Mouse (Mus musculus) embryonic facial prominence, embryonic 14.5 days (tissue): ENCODE results near the gene Gm10722. TPM values are rescaled to one million over a fixed set of nuclear protein-coding genes. Genes with fewer than 3 reads are reported as not detected.
"Not testable (repeated sequence)": the region's sequence is repeated elsewhere in the genome, so short reads cannot be mapped to it uniquely, and the experiment has no call there.

Experiments used
- ATAC-seq: fragments of 200-750 bp; cut with Nextera tagmentation; 2 replicates; pipeline ENCODE4 v1.8.0; 2017; ENCODE audit warnings: low read depth, moderate number of reproducible peaks, moderate TSS enrichment
- DNase-seq: peaks from one replicate; pipeline ENCODE4 v3.0.0-alpha.2; 2015; ENCODE audit warnings: low spot score
- H3K27ac ChIP-seq: fragments of 300-500 bp; sonication (generic); replicated peaks from 2 replicates; pipeline ENCODE4 v1.5.1; 2014; ENCODE audit warnings: low read depth, mild to moderate bottlenecking, low read length, moderate library complexity
- H3K27me3 ChIP-seq: fragments of 300-500 bp; sonication (generic); replicated peaks from 2 replicates; pipeline ENCODE4 v1.6.1; 2014; ENCODE audit warnings: low read length; ENCODE audit not compliant: control insufficient read depth, insufficient read depth
- H3K36me3 ChIP-seq: fragments of 300-500 bp; sonication (generic); 2 replicates; pipeline ENCODE4 v1.6.1; 2014; ENCODE audit warnings: low read length, mixed read lengths; ENCODE audit not compliant: control insufficient read depth, insufficient read depth
- H3K4me1 ChIP-seq: fragments of 300-500 bp; sonication (generic); 2 replicates; pipeline ENCODE4 v1.6.1; 2014; ENCODE audit warnings: antibody characterized with exemption, low read length; ENCODE audit not compliant: control insufficient read depth, insufficient read depth
- H3K4me2 ChIP-seq: fragments of 300-500 bp; sonication (generic); 2 replicates; pipeline ENCODE4 v1.6.1; 2014; ENCODE audit warnings: low read depth, mild to moderate bottlenecking, low read length, moderate library complexity, mixed read lengths
- H3K4me3 ChIP-seq: fragments of 300-500 bp; sonication (generic); 2 replicates; pipeline ENCODE4 v1.5.1; 2014; ENCODE audit warnings: low read depth, mild to moderate bottlenecking, low read length
- H3K9ac ChIP-seq: fragments of 300-500 bp; sonication (generic); 2 replicates; pipeline ENCODE4 v1.6.1; 2014; ENCODE audit warnings: low read depth, mild to moderate bottlenecking, low read length, moderate library complexity, mixed read lengths
- H3K9me3 ChIP-seq: fragments of 300-500 bp; sonication (generic); 2 replicates; pipeline ENCODE4 v1.6.1; 2016; ENCODE audit warnings: low read length; ENCODE audit not compliant: control insufficient read depth
- WGBS: fragments of 180-500 bp; shearing (Covaris S2); extraction: QIAGEN DNeasy Blood & Tissue Kit; methylation state at CpG from one replicate; pipeline ENCODE4 v1.1.7; 2014; 5-methylcytosine and 5-hydroxymethylcytosine counted together
- polyA plus RNA-seq: library from polyadenylated mRNA; unstranded; fragments of >200 nt; fragmentation: Nextera tagmentation; extraction: Ambion mirVana; gene quantifications from 2 replicates; pipeline ENCODE4 v1.2.1, GENCODE M21; 2014

Gm10722 gene
- polyA plus RNA-seq, 1 experiment from 2014 or later: not detected

DNA sequence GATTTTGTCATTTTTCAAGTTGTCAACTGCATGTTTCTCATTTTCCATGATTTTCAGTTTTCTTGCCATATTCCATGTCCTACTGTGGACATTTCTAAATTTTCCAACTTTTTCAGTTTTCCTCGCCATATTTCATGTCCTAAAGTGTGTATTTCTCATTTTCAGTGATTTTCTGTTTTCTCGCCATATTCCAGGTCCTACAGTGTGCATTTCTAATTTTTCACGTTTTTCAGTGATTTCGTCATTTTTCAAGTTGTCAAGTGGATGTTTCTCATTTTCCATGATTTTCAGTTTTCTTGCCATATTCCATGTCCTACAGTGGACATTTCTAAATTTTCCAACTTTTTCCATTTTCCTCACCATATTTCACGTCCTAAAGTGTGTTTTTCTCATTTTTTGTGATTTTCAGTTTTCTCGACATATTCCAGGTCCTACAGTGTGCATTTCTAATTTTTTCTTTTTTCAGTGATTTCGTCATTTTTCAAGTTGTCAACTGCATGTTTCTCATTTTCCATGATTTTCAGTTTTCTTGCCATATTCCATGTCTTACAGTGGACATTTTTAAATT is 11.4 kb downstream of the Gm10722 start:
- H3K27ac ChIP-seq, H3K4me1 ChIP-seq, ATAC-seq, H3K9me3 ChIP-seq, H3K4me2 ChIP-seq, DNase-seq, H3K4me3 ChIP-seq, H3K27me3 ChIP-seq, H3K9ac ChIP-seq, H3K36me3 ChIP-seq: not testable (repeated sequence)
- 92% methylated on average over 2 of the region's 7 CpGs for WGBS

DNA sequence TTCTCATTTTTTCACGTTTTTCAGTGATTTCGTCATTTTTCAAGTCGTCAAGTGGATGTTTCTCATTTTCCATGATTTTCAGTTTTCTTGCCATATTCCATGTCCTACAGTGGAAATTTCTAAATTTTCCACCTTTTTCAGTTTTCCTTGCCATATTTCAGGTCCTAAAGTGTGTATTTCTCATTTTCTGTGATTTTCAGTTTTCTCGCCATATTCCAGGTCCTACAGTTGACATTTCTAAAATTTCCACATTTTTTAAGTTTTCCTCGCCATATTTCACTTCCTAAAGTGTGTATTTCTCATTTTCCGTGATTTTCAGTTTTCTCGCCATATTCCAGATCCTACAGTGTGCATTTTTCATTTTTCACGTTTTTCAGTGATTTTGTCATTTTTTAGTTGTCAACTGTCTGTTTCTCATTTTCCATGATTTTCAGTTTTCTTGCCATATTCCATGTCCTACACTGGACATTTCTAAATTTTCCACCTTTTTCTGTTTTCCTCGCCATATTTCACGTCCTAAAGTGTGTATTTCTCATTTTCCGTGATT is 12.1 kb downstream of the Gm10722 start, which contains the start of gene Gm10721:
Gene Gm10721, plus strand, starts transcription at position 408 of the 547 bp plus-strand sequence.
- ATAC-seq: peak; percentile 55; the same call in 1 of the 2 replicates

DNA sequence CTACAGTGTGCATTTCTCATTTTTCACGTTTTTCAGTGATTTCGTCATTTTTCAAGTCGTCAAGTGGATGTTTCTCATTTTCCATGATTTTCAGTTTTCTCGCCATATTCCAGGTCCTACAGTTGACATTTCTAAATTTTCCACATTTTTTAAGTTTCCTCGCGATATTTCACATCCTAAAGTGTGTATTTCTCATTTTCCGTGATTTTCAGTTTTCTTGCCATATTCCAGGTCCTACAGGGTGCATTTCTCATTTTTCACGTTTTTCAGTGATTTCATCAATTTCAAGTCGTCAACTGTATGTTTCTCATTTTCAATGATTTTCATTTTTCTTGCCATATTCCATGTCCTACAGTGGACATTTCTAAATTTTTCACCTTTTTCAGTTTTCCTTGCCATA is 14.6 kb downstream of the Gm10722 start, which contains the start of gene Gm10720:
Gene Gm10720, plus strand, starts transcription at position 301 of the 400 bp plus-strand sequence.
- not testable (repeated sequence) for H3K9ac ChIP-seq, H3K27ac ChIP-seq, DNase-seq, H3K36me3 ChIP-seq, H3K4me3 ChIP-seq, H3K4me2 ChIP-seq, H3K4me1 ChIP-seq, H3K27me3 ChIP-seq, H3K9me3 ChIP-seq, ATAC-seq
- 56% methylated on average over 4 of the region's 9 CpGs for WGBS

More for the DNA sequence above, 12.1 kb downstream of the Gm10722 start, which contains the start of gene Gm10721:
- not testable (repeated sequence) for H3K36me3 ChIP-seq, H3K4me1 ChIP-seq, H3K9ac ChIP-seq, H3K27ac ChIP-seq, H3K9me3 ChIP-seq, H3K4me2 ChIP-seq, H3K27me3 ChIP-seq, DNase-seq, H3K4me3 ChIP-seq
- WGBS: no CpG with 5 or more reads among the region's 11 CpGs

DNA sequence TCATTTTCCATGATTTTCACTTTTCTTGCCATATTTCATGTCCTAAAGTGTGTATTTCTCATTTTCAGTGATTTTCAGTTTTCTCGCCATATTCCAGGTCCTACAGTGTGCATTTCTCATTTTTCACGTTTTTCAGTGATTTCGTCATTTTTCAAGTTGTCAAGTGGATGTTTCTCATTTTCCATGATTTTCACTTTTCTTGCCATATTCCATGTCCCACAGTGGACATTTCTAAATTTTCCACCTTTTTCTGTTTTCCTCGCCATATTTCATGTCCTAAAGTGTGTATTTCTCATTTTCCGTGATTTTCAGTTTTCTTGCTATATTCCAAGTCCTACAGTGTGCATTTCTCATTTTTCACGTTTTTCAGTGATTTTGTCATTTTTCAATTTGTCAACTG is 15.2 kb downstream of the Gm10722 start:
- not testable (repeated sequence) for H3K36me3 ChIP-seq, H3K27me3 ChIP-seq, H3K27ac ChIP-seq, H3K4me1 ChIP-seq, DNase-seq, H3K4me3 ChIP-seq, ATAC-seq, H3K9ac ChIP-seq, H3K4me2 ChIP-seq, H3K9me3 ChIP-seq
- 69% methylated on average over 4 of the region's 6 CpGs for WGBS

DNA sequence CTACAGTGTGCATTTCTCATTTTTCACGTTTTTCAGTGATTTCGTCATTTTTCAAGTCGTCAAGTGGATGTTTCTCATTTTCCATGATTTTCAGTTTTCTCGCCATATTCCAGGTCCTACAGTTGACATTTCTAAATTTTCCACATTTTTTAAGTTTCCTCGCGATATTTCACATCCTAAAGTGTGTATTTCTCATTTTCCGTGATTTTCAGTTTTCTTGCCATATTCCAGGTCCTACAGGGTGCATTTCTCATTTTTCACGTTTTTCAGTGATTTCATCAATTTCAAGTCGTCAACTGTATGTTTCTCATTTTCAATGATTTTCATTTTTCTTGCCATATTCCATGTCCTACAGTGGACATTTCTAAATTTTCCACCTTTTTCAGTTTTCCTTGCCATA is 16.4 kb downstream of the Gm10722 start, which contains the start of gene Gm10719:
Gene Gm10719, plus strand, starts transcription at position 301 of the 400 bp plus-strand sequence.
- H3K27ac ChIP-seq, H3K9ac ChIP-seq, ATAC-seq, H3K36me3 ChIP-seq, H3K9me3 ChIP-seq, H3K4me3 ChIP-seq, H3K27me3 ChIP-seq, H3K4me2 ChIP-seq, DNase-seq, H3K4me1 ChIP-seq: not testable (repeated sequence)
- WGBS: 75% methylated on average over 1 of the region's 9 CpGs

DNA sequence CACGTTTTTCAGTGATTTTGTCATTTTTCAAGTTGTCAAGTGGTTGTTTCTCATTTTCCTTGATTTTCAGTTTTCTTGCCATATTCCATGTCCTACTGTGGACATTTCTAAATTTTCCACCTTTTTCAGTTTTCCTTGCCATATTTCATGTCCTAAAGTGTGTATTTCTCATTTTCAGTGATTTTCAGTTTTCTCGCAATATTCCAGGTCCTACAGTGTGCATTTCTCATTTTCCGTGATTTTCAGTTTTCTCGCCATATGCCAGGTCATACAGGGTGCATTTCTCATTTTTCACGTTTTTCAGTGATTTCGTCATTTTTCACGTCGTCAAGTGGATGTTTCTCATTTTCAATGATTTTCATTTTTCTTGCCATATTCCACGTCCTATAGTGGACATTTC is 18.2 kb downstream of the Gm10722 start:
- 65% methylated on average over 9 of the region's 9 CpGs for WGBS
- ATAC-seq, H3K9me3 ChIP-seq, H3K27me3 ChIP-seq, H3K4me3 ChIP-seq, H3K4me1 ChIP-seq, H3K4me2 ChIP-seq, DNase-seq, H3K9ac ChIP-seq, H3K27ac ChIP-seq, H3K36me3 ChIP-seq: not testable (repeated sequence)

DNA sequence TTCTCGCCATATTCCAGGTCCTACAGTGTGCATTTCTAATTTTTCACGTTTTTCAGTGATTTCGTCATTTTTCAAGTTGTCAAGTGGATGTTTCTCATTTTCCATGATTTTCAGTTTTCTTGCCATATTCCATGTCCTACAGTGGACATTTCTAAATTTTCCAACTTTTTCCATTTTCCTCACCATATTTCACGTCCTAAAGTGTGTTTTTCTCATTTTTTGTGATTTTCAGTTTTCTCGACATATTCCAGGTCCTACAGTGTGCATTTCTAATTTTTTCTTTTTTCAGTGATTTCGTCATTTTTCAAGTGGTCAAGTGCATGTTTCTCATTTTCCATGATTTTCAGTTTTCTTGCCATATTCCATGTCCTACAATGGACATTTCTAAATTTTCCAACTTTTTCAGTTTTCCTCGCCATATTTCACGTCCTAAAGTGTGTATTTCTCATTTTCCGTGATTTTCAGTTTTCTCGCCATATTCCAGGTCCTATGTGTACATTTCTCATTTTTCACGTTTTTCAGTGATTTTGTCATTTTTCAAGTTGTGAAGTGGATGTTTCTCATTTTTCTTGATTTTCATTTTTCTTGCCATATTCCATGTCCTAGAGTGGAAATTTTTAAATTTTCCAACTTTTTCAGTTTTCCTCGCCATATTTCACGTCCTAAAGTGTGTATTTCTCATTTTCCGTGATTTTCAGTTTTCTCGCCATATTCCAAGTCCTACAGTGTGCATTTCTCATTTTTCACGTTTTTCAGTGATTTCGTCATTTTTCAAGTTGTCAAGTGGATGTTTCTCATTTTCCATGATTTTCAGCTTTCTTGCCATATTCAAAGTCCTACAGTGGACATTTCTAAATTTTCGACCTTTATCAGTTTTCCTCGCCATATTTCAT is 19.4 kb downstream of the Gm10722 start:
- DNase-seq, H3K9ac ChIP-seq, H3K4me1 ChIP-seq, H3K36me3 ChIP-seq, H3K9me3 ChIP-seq, H3K27ac ChIP-seq, H3K4me3 ChIP-seq, H3K27me3 ChIP-seq, ATAC-seq, H3K4me2 ChIP-seq: not testable (repeated sequence)
- WGBS: 76% methylated on average over 11 of the region's 19 CpGs

DNA sequence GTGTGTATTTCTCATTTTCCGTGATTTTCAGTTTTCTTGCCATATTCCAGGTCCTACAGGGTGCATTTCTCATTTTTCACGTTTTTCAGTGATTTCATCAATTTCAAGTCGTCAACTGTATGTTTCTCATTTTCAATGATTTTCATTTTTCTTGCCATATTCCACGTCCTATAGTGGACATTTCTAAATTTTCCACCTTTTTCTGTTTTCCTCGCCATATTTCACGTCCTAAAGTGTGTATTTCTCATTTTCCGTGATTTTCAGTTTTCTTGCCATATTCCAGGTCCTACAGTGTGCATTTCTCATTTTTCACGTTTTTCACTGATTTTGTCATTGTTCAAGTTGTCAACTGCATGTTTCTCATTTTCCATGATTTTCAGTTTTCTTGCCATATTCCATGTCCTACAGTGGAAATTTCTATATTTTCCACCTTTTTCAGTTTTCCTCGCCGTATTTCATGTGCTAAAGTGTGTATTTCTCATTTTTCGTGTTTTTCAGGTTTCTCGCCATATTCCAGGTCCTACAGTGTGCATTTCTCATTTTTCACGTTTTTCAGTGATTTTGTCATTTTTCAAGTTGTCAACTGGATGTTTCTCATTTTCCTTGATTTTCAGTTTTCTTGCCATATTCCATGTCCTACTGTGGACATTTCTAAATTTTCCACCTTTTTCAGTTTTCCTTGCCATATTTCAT is 21.7 kb downstream of the Gm10722 start:
- H3K9me3 ChIP-seq, H3K4me1 ChIP-seq, H3K4me3 ChIP-seq, H3K27ac ChIP-seq, ATAC-seq, H3K27me3 ChIP-seq, H3K4me2 ChIP-seq, H3K36me3 ChIP-seq, H3K9ac ChIP-seq: not testable (repeated sequence)
- DNase-seq: peak; percentile 11
- 69% methylated on average over 9 of the region's 13 CpGs for WGBS
